Mouse (Mus musculus) monocyte, adult 2 months (primary cell): ENCODE measurements around the gene Defa33.
"Not testable (repeated sequence)": the region's sequence is repeated elsewhere in the genome, so short reads cannot be mapped to it uniquely, and the experiment has no call there.

ENCODE experiments used
- DNase-seq, 2 experiments: peaks; one replicate each; pipeline ENCODE4 v3.0.0; 2022; ENCODE audit warnings: low spot score in 2 of 2, low read depth in 1 of 2

Gene Defa33

GRCm38 (mm10) chr8:21391511-21391910 is at the start of gene Defa33:
Gene Defa33, plus strand, starts transcription at chr8:21391811.
- DNase-seq, result not testable (repeated sequence)

- not testable (repeated sequence) for DNase-seq
Measured at GRCm38 (mm10) chr8:21378215-21378614, 13.4 kb upstream of the Defa33 start, which contains the start of gene Defa2. Gene Defa2, plus strand, starts transcription at chr8:21378515.

GRCm38 (mm10) chr8:21427111-21427510 is 35.5 kb downstream of the Defa33 start, which contains the start of gene Defa36:
Gene Defa36, plus strand, starts transcription at chr8:21427411.
- not testable (repeated sequence) for DNase-seq
